Mouse (Mus musculus) lung, adult 2 months (tissue): ENCODE data around the gene Oas2.

Experiments
- CTCF ChIP-seq: fragments of 200-500 bp; IDR thresholded peaks from 2 replicates; pipeline ENCODE4 v1.5.1; 2011; ENCODE audit warnings: mild to moderate bottlenecking, low read length, control low read depth; ENCODE audit not compliant: insufficient read depth
- POLR2A ChIP-seq: fragments of 200-500 bp; IDR thresholded peaks from 2 replicates; pipeline ENCODE4 v1.6.1; 2011; ENCODE audit warnings: low read depth, mild to moderate bottlenecking, control low read depth, low read length, borderline replicate concordance; ENCODE audit errors: extremely low read depth

DNA sequence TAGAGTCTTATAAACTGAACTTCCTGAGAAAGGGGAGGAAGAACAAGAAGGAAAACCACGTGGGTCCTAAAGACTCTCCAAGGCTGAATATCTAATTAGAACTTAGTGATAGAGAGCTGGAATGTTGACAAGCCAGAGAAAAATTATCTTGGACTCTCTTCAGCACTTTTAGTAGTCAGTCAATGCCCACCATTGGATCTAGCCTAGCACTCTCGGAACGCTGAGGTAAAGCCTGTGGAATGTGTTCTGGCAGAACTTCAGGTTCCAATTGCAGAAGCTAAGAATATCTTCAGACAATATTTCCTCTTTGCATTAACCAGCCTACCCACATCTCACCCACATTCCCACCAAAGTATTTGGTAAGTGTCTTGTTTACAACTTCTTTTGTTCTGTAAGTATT is 30.3 kb upstream of the Oas2 start:
- TF ChIP-seq CTCF, result no peak
- no peak for TF ChIP-seq POLR2A
